Mouse (Mus musculus) splenic B cell, adult 2 months (primary cell): ENCODE measurements around the gene Filip1l.

Source experiments
- DNase-seq: peaks from one replicate; pipeline ENCODE4 v3.0.0-alpha.2; 2011; ENCODE audit warnings: low read depth, low spot score
- H3K27me3 ChIP-seq: 2 replicates; pipeline ENCODE4 v1.6.1; 2012; ENCODE audit warnings: mild to moderate bottlenecking, low read length, moderate library complexity, mixed read lengths; ENCODE audit not compliant: control insufficient read depth, poor library complexity, insufficient read depth, severe bottlenecking
- H3K36me3 ChIP-seq: 2 replicates; pipeline ENCODE4 v1.6.1; 2012; ENCODE audit warnings: mild to moderate bottlenecking, low read length, moderate library complexity, mixed read lengths; ENCODE audit not compliant: control insufficient read depth, poor library complexity, insufficient read depth, severe bottlenecking

Filip1l gene

GRCm38 (mm10) chr16:57570789-57571311 is 218.0 kb downstream of the Filip1l start:
- no peak for DNase-seq
- Histone ChIP-seq H3K27me3 (no peaks in the 10 kb centered on the region), H3K36me3 (peaks cover 33% of the 10 kb centered on the region)

- peaks cover 40% of the 10 kb centered on the region for H3K36me3 ChIP-seq
- DNase-seq: no peak
- H3K27me3 ChIP-seq: no peaks in the 10 kb centered on the region
These were observed 220.9 kb downstream of the Filip1l start for GRCm38 (mm10) chr16:57573831-57574230.

- DNase-seq: no peak
- H3K36me3 ChIP-seq: peaks cover 33% of the 10 kb centered on the region
- H3K27me3 ChIP-seq: no peaks in the 10 kb centered on the region
These were observed 223.0 kb downstream of the Filip1l start for GRCm38 (mm10) chr16:57575764-57576388.

GRCm38 (mm10) chr16:57577519-57577918 is 224.6 kb downstream of the Filip1l start:
- no peaks in the 10 kb centered on the region for H3K27me3 ChIP-seq
- peak; percentile 56 for DNase-seq
- H3K36me3 ChIP-seq: peaks cover 23% of the 10 kb centered on the region

- no peaks in the 10 kb centered on the region for H3K27me3 ChIP-seq
- peaks cover 9% of the 10 kb centered on the region for H3K36me3 ChIP-seq
- no peak for DNase-seq
These were observed 227.1 kb downstream of the Filip1l start for GRCm38 (mm10) chr16:57580041-57580440.

- DNase-seq: no peak
- no peaks in the 10 kb centered on the region for H3K27me3 ChIP-seq
- 0 out of 2 replicates have a peak, but pooled peaks cover 2% of the 10 kb centered on the region for H3K36me3 ChIP-seq
These were observed 229.1 kb downstream of the Filip1l start for GRCm38 (mm10) chr16:57582008-57582407.

GRCm38 (mm10) chr16:57585201-57585600 is 232.3 kb downstream of the Filip1l start:
- no peaks in the 10 kb centered on the region for H3K36me3 ChIP-seq
- DNase-seq: no peak
- H3K27me3 ChIP-seq: no peaks in the 10 kb centered on the region

GRCm38 (mm10) chr16:57593422-57594157 is 240.7 kb downstream of the Filip1l start:
- peak; percentile 80 for DNase-seq
- H3K36me3 ChIP-seq: no peaks in the 10 kb centered on the region
- no peaks in the 10 kb centered on the region for H3K27me3 ChIP-seq

GRCm38 (mm10) chr16:57597295-57597957 is 244.5 kb downstream of the Filip1l start:
- H3K36me3 ChIP-seq: no peaks in the 10 kb centered on the region
- H3K27me3 ChIP-seq: no peaks in the 10 kb centered on the region
- no peak for DNase-seq

- no peak for DNase-seq
- Histone ChIP-seq H3K36me3 (no peaks in the 10 kb centered on the region), H3K27me3 (no peaks in the 10 kb centered on the region)
These were observed 248.1 kb downstream of the Filip1l start for GRCm38 (mm10) chr16:57601031-57601430.

- DNase-seq: peak; percentile 92
- no peaks in the 10 kb centered on the region for H3K36me3 ChIP-seq
- peaks cover 1% of the 10 kb centered on the region; the same call in 1 of the 2 replicates for H3K27me3 ChIP-seq
These were observed 253.7 kb downstream of the Filip1l start, which contains the start of gene Cmss1 for GRCm38 (mm10) chr16:57606444-57607227. Cmss1 (minus strand) TSS chr16:57606864.

- peak; percentile 74 for DNase-seq
- Histone ChIP-seq H3K36me3 (no peaks in the 10 kb centered on the region), H3K27me3 (peaks cover 1% of the 10 kb centered on the region; the same call in 1 of the 2 replicates)
These were observed 258.9 kb downstream of the Filip1l start for GRCm38 (mm10) chr16:57611768-57612167.
